Mouse (Mus musculus) liver, embryonic 11.5 days (tissue): ENCODE results near the gene Dlx6. TPM values are rescaled to one million over a fixed set of nuclear protein-coding genes. Genes with fewer than 3 reads are reported as not detected.

Source experiments
- ATAC-seq: fragments of 200-750 bp; cut with Nextera tagmentation; replicated peaks from 2 replicates; pipeline ENCODE4 v1.8.0; 2017; ENCODE audit warnings: moderate number of reproducible peaks, mild to moderate bottlenecking, moderate TSS enrichment, moderate library complexity; ENCODE audit not compliant: low FRiP score
- DNase-seq: peaks from one replicate; pipeline ENCODE4 v3.0.0-alpha.2; 2017; ENCODE audit warnings: low spot score
- H3K27ac ChIP-seq: fragments of 300-500 bp; sonication (generic); 2 replicates; pipeline ENCODE4 v1.5.1; 2014; ENCODE audit warnings: mild to moderate bottlenecking, low read depth, low read length, control low read depth
- H3K27me3 ChIP-seq: fragments of 300-500 bp; sonication (generic); replicated peaks from 2 replicates; pipeline ENCODE4 v1.6.1; 2014; ENCODE audit warnings: low read length, mixed read lengths; ENCODE audit not compliant: control insufficient read depth, insufficient read depth
- H3K36me3 ChIP-seq: fragments of 300-500 bp; sonication (generic); 2 replicates; pipeline ENCODE4 v1.6.1; 2014; ENCODE audit warnings: mild to moderate bottlenecking, low read length, moderate library complexity, mixed read lengths; ENCODE audit not compliant: control insufficient read depth, insufficient read depth
- H3K4me1 ChIP-seq: fragments of 300-500 bp; sonication (generic); replicated peaks from 2 replicates; pipeline ENCODE4 v1.6.1; 2014; ENCODE audit warnings: low read length, mixed read lengths; ENCODE audit not compliant: control insufficient read depth, insufficient read depth
- H3K4me2 ChIP-seq: fragments of 300-500 bp; sonication (generic); 2 replicates; pipeline ENCODE4 v1.6.1; 2014; ENCODE audit warnings: mild to moderate bottlenecking, control low read depth, moderate library complexity
- H3K4me3 ChIP-seq: fragments of 300-500 bp; sonication (generic); 2 replicates; pipeline ENCODE4 v1.5.1; 2014; ENCODE audit warnings: low read depth, low read length, control low read depth
- H3K9ac ChIP-seq: fragments of 300-500 bp; sonication (generic); 2 replicates; pipeline ENCODE4 v1.6.1; 2014; ENCODE audit warnings: low read depth, low read length, control low read depth
- H3K9me3 ChIP-seq: fragments of 300-500 bp; sonication (generic); 2 replicates; pipeline ENCODE4 v1.6.1; 2016; ENCODE audit warnings: low read length, inconsistent platforms, mixed read lengths; ENCODE audit not compliant: control insufficient read depth
- WGBS: fragments of 180-500 bp; shearing (Covaris S2); extraction: QIAGEN DNeasy Blood & Tissue Kit; methylation state at CpG from one replicate; pipeline ENCODE4 v1.1.7; 2014; 5-methylcytosine and 5-hydroxymethylcytosine counted together
- polyA plus RNA-seq: library from polyadenylated mRNA; unstranded; fragments of >200 nt; fragmentation: Nextera tagmentation; extraction: Ambion mirVana; gene quantifications from 2 replicates; pipeline ENCODE4 v1.2.1, GENCODE M21; 2014

The Dlx6 gene
- polyA plus RNA-seq, 1 experiment from 2014 or later: not detected

DNA sequence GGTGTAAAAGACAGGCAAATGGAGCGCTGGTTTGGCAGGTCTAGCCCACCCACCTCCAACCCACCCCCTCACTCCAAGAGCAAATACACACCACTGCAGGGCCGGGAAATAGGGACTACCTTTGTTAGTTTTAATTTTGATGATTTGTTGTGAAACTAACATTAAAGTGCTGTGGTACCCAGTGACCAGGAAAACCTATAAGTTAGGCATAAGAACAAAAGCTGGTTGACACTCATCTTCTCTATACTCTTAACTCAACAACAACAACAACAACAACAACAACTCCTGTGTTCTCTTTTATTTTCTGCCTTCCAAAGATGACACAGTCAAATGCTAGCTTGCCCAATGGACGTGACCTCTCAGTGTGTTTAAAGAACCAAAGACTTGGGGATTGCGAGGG lies 6.3 kb upstream of the Dlx6 start:
- Histone ChIP-seq H3K27ac (no peak overlapping the region), H3K27me3 (peaks cover 95% of the 10 kb centered on the region), H3K4me3 (no peak overlapping the region), H3K4me1 (no peaks in the 10 kb centered on the region), H3K9ac (no peak overlapping the region), H3K9me3 (no peaks in the 10 kb centered on the region), H3K4me2 (no peak overlapping the region), H3K36me3 (no peaks in the 10 kb centered on the region)
- DNase-seq: no peak
- ATAC-seq: no peak
- WGBS: 3% methylated on average over 4 of the region's 4 CpGs

DNA sequence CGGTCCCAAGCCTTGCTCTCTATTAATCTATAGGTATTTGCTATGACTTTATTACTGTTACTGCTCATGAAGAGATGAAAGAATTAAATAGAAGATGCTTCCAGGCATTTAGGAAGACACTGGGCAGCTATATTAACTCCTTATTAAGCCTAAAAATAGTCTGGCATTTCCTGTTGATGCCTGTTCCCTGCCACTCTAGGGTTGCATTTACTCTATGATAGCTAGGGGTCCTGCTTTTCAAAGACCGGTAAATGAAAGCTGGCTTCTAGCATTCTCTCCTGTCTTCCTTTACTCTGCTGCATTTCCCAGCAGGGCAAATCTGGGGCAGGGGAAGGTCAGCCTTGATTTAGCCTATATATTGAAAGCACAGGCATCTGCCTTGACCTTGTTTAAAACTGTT lies 5.4 kb upstream of the Dlx6 start:
- WGBS: 9% methylated on average over 2 of the region's 2 CpGs
- no peak overlapping the region for H3K9ac ChIP-seq
- no peaks in the 10 kb centered on the region for H3K36me3 ChIP-seq
- H3K27me3 ChIP-seq: peaks cover 95% of the 10 kb centered on the region
- H3K4me1 ChIP-seq: no peaks in the 10 kb centered on the region
- no peak overlapping the region for H3K27ac ChIP-seq
- H3K9me3 ChIP-seq: no peaks in the 10 kb centered on the region
- no peak overlapping the region for H3K4me3 ChIP-seq
- H3K4me2 ChIP-seq: no peak overlapping the region
- DNase-seq (no peak), ATAC-seq (no peak)

GRCm38 (mm10) chr6:6858571-6858970 lies 4.6 kb upstream of the Dlx6 start:
- no peak overlapping the region for H3K4me2 ChIP-seq
- no peak overlapping the region for H3K27ac ChIP-seq
- peaks cover 95% of the 10 kb centered on the region for H3K27me3 ChIP-seq
- no peak overlapping the region for H3K4me3 ChIP-seq
- no peaks in the 10 kb centered on the region for H3K9me3 ChIP-seq
- H3K4me1 ChIP-seq: no peaks in the 10 kb centered on the region
- no peak overlapping the region for H3K9ac ChIP-seq
- no peaks in the 10 kb centered on the region for H3K36me3 ChIP-seq
- ATAC-seq (no peak), DNase-seq (no peak)
- WGBS: 0% methylated on average over 1 of the region's 1 CpGs

DNA sequence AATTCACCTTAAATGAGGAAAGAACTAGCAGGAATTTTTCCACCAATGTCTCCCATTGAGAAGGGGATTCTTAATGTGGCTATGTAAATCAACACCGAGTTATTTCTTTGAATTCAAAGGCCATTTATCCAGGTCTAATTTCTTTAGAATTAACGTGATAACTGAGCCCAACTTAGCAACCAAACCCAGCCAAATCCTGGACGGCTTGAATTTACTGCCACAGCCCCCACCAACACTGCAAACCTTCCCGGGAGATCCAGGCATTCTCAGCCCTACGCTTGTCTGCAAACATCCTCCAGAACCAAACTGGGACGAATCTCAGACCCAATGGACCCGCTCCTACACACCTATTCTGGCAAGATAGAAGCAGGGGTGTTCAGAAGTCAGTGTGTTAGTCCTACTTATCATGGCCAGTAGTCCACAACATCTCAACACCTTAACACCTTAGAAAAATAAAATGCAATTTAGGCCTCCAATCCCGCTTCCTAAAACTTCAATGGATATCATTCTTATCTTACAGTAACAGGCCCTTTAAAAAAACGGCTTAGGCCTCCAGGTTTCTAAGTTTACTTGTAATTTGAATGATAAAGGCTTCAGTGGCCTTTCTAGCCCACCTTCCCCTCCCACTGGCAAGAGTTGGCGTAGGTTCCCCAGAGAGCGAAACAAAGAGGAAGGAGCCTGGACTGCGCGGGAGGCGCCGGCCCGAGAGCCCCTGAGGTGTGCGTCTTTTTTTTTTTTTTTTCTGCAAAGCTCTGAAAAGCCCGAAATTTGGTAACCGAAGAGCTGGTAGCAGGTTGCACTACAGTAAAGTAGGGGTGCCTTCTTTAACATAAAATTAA lies 3.8 kb upstream of the Dlx6 start:
- Histone ChIP-seq H3K4me3 (no peak overlapping the region), H3K4me2 (no peak overlapping the region), H3K9ac (no peak overlapping the region), H3K27ac (no peak overlapping the region), H3K27me3 (peaks cover 95% of the 10 kb centered on the region), H3K4me1 (no peaks in the 10 kb centered on the region; the same call in 1 of the 2 replicates), H3K9me3 (no peaks in the 10 kb centered on the region), H3K36me3 (no peaks in the 10 kb centered on the region)
- DNase-seq: no peak
- ATAC-seq: no peak
- WGBS: 1% methylated on average over 19 of the region's 19 CpGs

DNA sequence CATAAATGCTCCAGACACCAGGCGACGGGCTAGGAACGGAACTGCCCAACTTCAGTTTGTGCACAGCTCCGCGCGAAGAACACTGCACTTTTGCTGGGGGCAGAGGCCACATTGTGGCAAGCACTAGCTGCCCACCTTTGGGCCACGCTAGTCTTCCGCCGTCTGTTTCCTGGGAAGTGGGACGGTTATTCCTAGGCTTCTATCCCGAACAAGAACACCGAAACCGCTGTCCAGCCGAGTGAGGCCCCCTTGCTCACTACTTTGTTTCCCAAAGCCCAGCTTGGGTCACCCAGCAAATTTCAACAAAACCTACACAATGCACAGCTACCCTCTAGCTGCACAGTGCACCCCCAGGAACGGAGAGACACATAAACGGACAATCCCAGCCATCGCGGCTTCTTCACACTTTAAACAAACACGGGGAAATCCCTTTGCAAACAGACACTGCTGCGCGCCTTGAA lies 3.2 kb upstream of the Dlx6 start:
- Histone ChIP-seq H3K9me3 (no peaks in the 10 kb centered on the region), H3K4me2 (peak overlapping the region; percentile 4; the same call in 1 of the 2 replicates), H3K27me3 (peaks cover 95% of the 10 kb centered on the region), H3K4me3 (no peak overlapping the region), H3K27ac (no peak overlapping the region), H3K9ac (no peak overlapping the region), H3K4me1 (no peaks in the 10 kb centered on the region; the same call in 1 of the 2 replicates), H3K36me3 (no peaks in the 10 kb centered on the region)
- ATAC-seq (no peak), DNase-seq (no peak)
- 2% methylated on average over 21 of the region's 21 CpGs for WGBS

- under 1% methylated on average over 33 of the region's 33 CpGs for WGBS
- H3K9ac ChIP-seq: no peak overlapping the region
- no peaks in the 10 kb centered on the region for H3K36me3 ChIP-seq
- no peaks in the 10 kb centered on the region; the same call in 1 of the 2 replicates for H3K4me1 ChIP-seq
- H3K4me3 ChIP-seq: 0 out of 2 replicates have a peak overlapping the region, but pooled peaks have one; percentile 0
- no peak overlapping the region for H3K27ac ChIP-seq
- peak overlapping the region; percentile 4; the same call in 1 of the 2 replicates for H3K4me2 ChIP-seq
- H3K27me3 ChIP-seq: peaks cover 95% of the 10 kb centered on the region
- no peak for ATAC-seq
- no peaks in the 10 kb centered on the region for H3K9me3 ChIP-seq
- no peak for DNase-seq
These were observed 2.6 kb upstream of the Dlx6 start for GRCm38 (mm10) chr6:6860411-6861085.

DNA sequence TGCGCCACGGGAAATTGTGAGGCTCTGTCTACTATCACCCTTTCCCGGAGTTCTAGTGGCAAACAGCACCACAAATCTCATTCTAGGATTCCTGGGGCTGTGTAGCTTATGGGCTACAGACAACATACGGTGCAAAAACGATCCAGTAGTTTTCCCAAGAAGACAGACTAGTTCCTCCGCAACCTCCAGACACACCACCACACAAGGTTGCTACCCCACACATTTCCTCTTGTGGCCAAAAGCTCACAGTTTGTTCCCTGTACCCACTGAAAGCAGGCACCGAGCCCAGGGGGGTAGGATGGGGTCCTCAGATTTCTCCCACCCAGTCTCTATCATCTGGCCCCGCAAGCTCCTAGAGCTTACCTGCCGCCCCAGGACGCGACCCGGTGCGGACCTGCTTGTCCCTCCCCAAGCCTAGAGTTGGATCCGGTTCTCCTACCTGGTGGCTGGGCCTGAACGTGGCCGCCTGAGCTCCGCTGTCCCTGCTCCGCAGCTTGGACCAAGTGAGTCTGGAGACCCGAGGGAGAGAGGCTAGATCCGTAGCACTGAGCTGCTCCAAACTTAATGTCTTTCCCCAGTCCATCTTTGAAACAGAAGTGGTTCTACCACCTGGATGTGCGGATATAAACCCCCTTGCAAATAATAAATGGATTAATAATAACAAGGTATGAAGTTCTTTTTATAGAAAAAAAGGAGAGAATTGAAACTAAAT lies 1.9 kb upstream of the Dlx6 start:
- 2% methylated on average over 21 of the region's 21 CpGs for WGBS
- ATAC-seq: no peak

GRCm38 (mm10) chr6:6861798-6862428 lies 1.2 kb upstream of the Dlx6 start:
- Histone ChIP-seq H3K27ac (no peak overlapping the region), H3K4me3 (no peak overlapping the region), H3K9me3 (no peaks in the 10 kb centered on the region), H3K4me1 (no peaks in the 10 kb centered on the region; the same call in 1 of the 2 replicates), H3K4me2 (no peak overlapping the region), H3K27me3 (peaks cover 95% of the 10 kb centered on the region), H3K9ac (no peak overlapping the region), H3K36me3 (no peaks in the 10 kb centered on the region)
- ATAC-seq: no peak
- WGBS: 5% methylated on average over 11 of the region's 11 CpGs
- no peak for DNase-seq

More for the DNA sequence above, 1.9 kb upstream of the Dlx6 start:
- DNase-seq: no peak
- H3K4me1 ChIP-seq: no peaks in the 10 kb centered on the region; the same call in 1 of the 2 replicates
- no peaks in the 10 kb centered on the region for H3K36me3 ChIP-seq
- no peaks in the 10 kb centered on the region for H3K9me3 ChIP-seq
- H3K9ac ChIP-seq: no peak overlapping the region
- no peak overlapping the region for H3K4me2 ChIP-seq
- H3K27me3 ChIP-seq: peaks cover 95% of the 10 kb centered on the region
- no peak overlapping the region for H3K27ac ChIP-seq
- no peak overlapping the region for H3K4me3 ChIP-seq
